10 mouse cellular contexts compared by ENCODE assay signal in the genomic region with DNA sequence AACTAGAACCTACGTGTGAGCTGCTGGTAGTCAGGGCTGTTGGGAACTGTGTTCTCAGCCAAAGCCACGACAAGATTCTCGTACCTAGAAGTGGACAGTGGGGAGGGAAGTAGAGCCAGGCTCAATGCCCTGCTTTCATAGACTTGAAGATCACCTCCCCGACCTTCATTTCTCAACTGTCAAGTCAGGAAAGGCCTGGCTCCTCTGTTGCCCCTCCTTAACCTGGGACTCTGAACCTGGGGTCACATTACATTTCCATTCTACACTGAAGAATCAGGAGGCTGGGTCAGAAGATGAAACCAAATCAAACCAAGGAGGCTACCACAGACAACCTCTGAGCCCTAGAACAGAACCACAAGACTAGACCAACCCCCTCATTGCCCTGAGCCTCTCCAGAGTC. TPM values are rescaled to one million over a fixed set of nuclear protein-coding genes. Genes with fewer than 3 reads are reported as not detected.
DNase-seq lines count a peak whose midpoint lies in the region; ATAC-seq and TF ChIP-seq lines count a peak whose summit lies in the region.
"Had no signal": no experiment of that assay in that cellular context is flagged by ENCODE, and none has a peak within 500 bp of the region (broad histone marks: within the 10 kb centered on the region; RNA-seq: fewer than 3 reads in every experiment).

No protein-coding gene starts in this region.

- peak; percentile 69 for DNase-seq in kidney, adult 2 months
- no peak for DNase-seq in kidney, postnatal 4 days
- no peak for DNase-seq in hindbrain, embryonic 11.5 days (ENCODE audit: low spot score)
- no peak for DNase-seq in spleen, postnatal 10 days (ENCODE audit: low spot score in 2 of 2)
- DNase-seq in spleen, adult 18-20 months, result no peak
- no peak for DNase-seq in thymus, postnatal 4 days
- DNase-seq: adrenal gland, adult 2 months; right cerebral cortex, postnatal 14 days had no signal

- H3K36me3 ChIP-seq in kidney, adult 2 months (ENCODE audit: control insufficient read depth, insufficient read depth, low read length), result no peaks in the 10 kb centered on the region
- no peaks in the 10 kb centered on the region for H3K36me3 ChIP-seq in hindbrain, embryonic 11.5 days (ENCODE audit: control insufficient read depth, insufficient read depth, low read length)
- H3K36me3 ChIP-seq in liver, embryonic 12.5 days, result peaks cover 36% of the 10 kb centered on the region

- H3K4me1 ChIP-seq in kidney, adult 2 months (ENCODE audit: control insufficient read depth, insufficient read depth, low read length), result peaks cover 36% of the 10 kb centered on the region; the same call in 1 of the 2 replicates
- peaks cover 17% of the 10 kb centered on the region for H3K4me1 ChIP-seq in bone marrow macrophage, adult 2 months (ENCODE audit: control insufficient read depth, insufficient read depth, low read length)
- peaks cover 5% of the 10 kb centered on the region; the same call in 1 of the 2 replicates for H3K4me1 ChIP-seq in hindbrain, embryonic 11.5 days (replicated peaks; ENCODE audit: control insufficient read depth, insufficient read depth, low read length)
- H3K4me1 ChIP-seq in liver, embryonic 12.5 days, result peaks cover 58% of the 10 kb centered on the region

- no peak for TF ChIP-seq POLR2A in kidney, adult 2 months (IDR thresholded peaks at IDR 0.05; ENCODE audit: low read depth, low read length)
- no peak for TF ChIP-seq POLR2A in bone marrow macrophage, adult 2 months (IDR thresholded peaks at IDR 0.05; ENCODE audit: borderline replicate concordance, low read depth, low read length)

- H3K27ac ChIP-seq in kidney, adult 2 months (ENCODE audit: insufficient read depth, low read depth, low read length), result peak overlapping the region; percentile 91
- H3K27ac ChIP-seq in bone marrow macrophage, adult 2 months (ENCODE audit: insufficient read depth, low read depth, low read length), result no peak overlapping the region
- H3K27ac ChIP-seq in hindbrain, embryonic 11.5 days (ENCODE audit: low read depth, low read length), result no peak overlapping the region
- peak overlapping the region; percentile 79; the same call in 1 of the 2 replicates for H3K27ac ChIP-seq in liver, embryonic 12.5 days

- no peak overlapping the region for H3K9ac ChIP-seq in hindbrain, embryonic 11.5 days (ENCODE audit: low read depth, low read length)
- peak overlapping the region; percentile 88 for H3K9ac ChIP-seq in liver, embryonic 12.5 days

- 52% methylated on average over 4 of the region's 4 CpGs for WGBS in kidney, adult 2 months
- 73% methylated on average over 4 of the region's 4 CpGs for WGBS in hindbrain, embryonic 11.5 days
- WGBS in liver, embryonic 12.5 days (ENCODE audit: insufficient replicate concordance), result 71% methylated on average over 4 of the region's 4 CpGs

- no peaks in the 10 kb centered on the region for H3K27me3 ChIP-seq in kidney, adult 2 months (replicated peaks; ENCODE audit: control insufficient read depth, insufficient read depth, low read length)
- no peaks in the 10 kb centered on the region for H3K27me3 ChIP-seq in hindbrain, embryonic 11.5 days (ENCODE audit: control insufficient read depth, insufficient read depth, low read length)
- no peaks in the 10 kb centered on the region for H3K27me3 ChIP-seq in liver, embryonic 12.5 days (replicated peaks)

- no peak for TF ChIP-seq CTCF in kidney, adult 2 months (conservative IDR thresholded peaks at IDR 0.05; ENCODE audit: insufficient read depth, insufficient read length, low read depth, low read length)
- no peak for TF ChIP-seq CTCF in bone marrow macrophage, adult 2 months (IDR thresholded peaks at IDR 0.05; ENCODE audit: low read depth, low read length)

- H3K9me3 ChIP-seq in hindbrain, embryonic 11.5 days (ENCODE audit: control insufficient read depth, low read length), result no peaks in the 10 kb centered on the region
- no peaks in the 10 kb centered on the region for H3K9me3 ChIP-seq in liver, embryonic 12.5 days (replicated peaks)

- H3K4me3 ChIP-seq in kidney, adult 2 months (ENCODE audit: insufficient read depth, low read depth, low read length), result no peak overlapping the region
- peak overlapping the region; percentile 81 for H3K4me3 ChIP-seq in bone marrow macrophage, adult 2 months (ENCODE audit: insufficient read depth, low read length)
- H3K4me3 ChIP-seq in hindbrain, embryonic 11.5 days (ENCODE audit: low read depth, low read length), result peak overlapping the region; percentile 54; the same call in 1 of the 2 replicates
- peak overlapping the region; percentile 79 for H3K4me3 ChIP-seq in liver, embryonic 12.5 days

- H3K4me2 ChIP-seq in hindbrain, embryonic 11.5 days (replicated peaks; ENCODE audit: low read depth, low read length), result peak overlapping the region; percentile 74
- peak overlapping the region; percentile 82 for H3K4me2 ChIP-seq in liver, embryonic 12.5 days

- ATAC-seq in hindbrain, embryonic 11.5 days (ENCODE audit: low FRiP score), result no peak
- no peak for ATAC-seq in liver, embryonic 12.5 days

RNA-seq across cellular contexts. Expression of gene Arhgef39, which starts 1.5 kb away (rescaled TPM):
- polyA plus RNA-seq in kidney, adult 2 months (2012; rRNA removed), result 17.3 and 26.6 TPM in 2 replicates
- 32.5 and 39.2 TPM in 2 replicates for polyA plus RNA-seq in bone marrow macrophage, adult 2 months (2012; ENCODE audit: insufficient read depth, insufficient read length, missing spikeins)
- polyA plus RNA-seq in hindbrain, embryonic 11.5 days (2014; fragmentation: Nextera tagmentation; extraction: Ambion mirVana), result 34.8 and 37.6 TPM in 2 replicates
- polyA plus RNA-seq in liver, embryonic 12.5 days (2016; fragmentation: Nextera tagmentation; extraction: Ambion mirVana), result 32.6 and 35.8 TPM in 2 replicates

RNA-seq across cellular contexts. Expression of gene Ccdc107, which starts 5.2 kb away (rescaled TPM):
- 529 and 664 TPM in 2 replicates for polyA plus RNA-seq in kidney, adult 2 months (2012; rRNA removed)
- polyA plus RNA-seq in bone marrow macrophage, adult 2 months (2012; ENCODE audit: insufficient read depth, insufficient read length, missing spikeins), result 33.0 and 39.4 TPM in 2 replicates
- polyA plus RNA-seq in hindbrain, embryonic 11.5 days (2014; fragmentation: Nextera tagmentation; extraction: Ambion mirVana), result 49.1 and 55.4 TPM in 2 replicates
- polyA plus RNA-seq in liver, embryonic 12.5 days (2016; fragmentation: Nextera tagmentation; extraction: Ambion mirVana), result 38.3 and 40.0 TPM in 2 replicates

RNA-seq across cellular contexts. Expression of gene Car9, which starts 8.8 kb away (rescaled TPM):
- 4.9 and 5.8 TPM in 2 replicates for polyA plus RNA-seq in kidney, adult 2 months (2012; rRNA removed)
- polyA plus RNA-seq in bone marrow macrophage, adult 2 months (2012; ENCODE audit: insufficient read depth, insufficient read length, missing spikeins), result 5.7 and 6.0 TPM in 2 replicates
- 0.64 and 0.79 TPM in 2 replicates for polyA plus RNA-seq in hindbrain, embryonic 11.5 days (2014; fragmentation: Nextera tagmentation; extraction: Ambion mirVana)
- 1.2 and 1.3 TPM in 2 replicates for polyA plus RNA-seq in liver, embryonic 12.5 days (2016; fragmentation: Nextera tagmentation; extraction: Ambion mirVana)

RNA-seq across cellular contexts. Expression of gene Sit1, which starts 14.4 kb away (rescaled TPM):
- polyA plus RNA-seq in kidney, adult 2 months (2012; rRNA removed), result 0.23 and 1.4 TPM in 2 replicates
- not detected in 2 replicates for polyA plus RNA-seq in bone marrow macrophage, adult 2 months (2012; ENCODE audit: insufficient read depth, insufficient read length, missing spikeins)
- not detected in 2 replicates for polyA plus RNA-seq in hindbrain, embryonic 11.5 days (2014; fragmentation: Nextera tagmentation; extraction: Ambion mirVana)
- not detected in 2 replicates for polyA plus RNA-seq in liver, embryonic 12.5 days (2016; fragmentation: Nextera tagmentation; extraction: Ambion mirVana)

RNA-seq across cellular contexts. Expression of gene Tpm2, which starts 25.6 kb away (rescaled TPM):
- polyA plus RNA-seq in kidney, adult 2 months (2012; rRNA removed), result 10.8 and 51.9 TPM in 2 replicates
- 7.0 and 8.9 TPM in 2 replicates for polyA plus RNA-seq in bone marrow macrophage, adult 2 months (2012; ENCODE audit: insufficient read depth, insufficient read length, missing spikeins)
- polyA plus RNA-seq in hindbrain, embryonic 11.5 days (2014; fragmentation: Nextera tagmentation; extraction: Ambion mirVana), result 63.7 and 67.2 TPM in 2 replicates
- polyA plus RNA-seq in liver, embryonic 12.5 days (2016; fragmentation: Nextera tagmentation; extraction: Ambion mirVana), result 27.9 and 29.9 TPM in 2 replicates

Comparison
In these comparisons a context has a peak if more than half of its experiments do, and no peak if none do; other contexts are left out.
1. H3K27ac ChIP-seq: peak in kidney, adult 2 months (single experiment) and liver, embryonic 12.5 days (single experiment); none in bone marrow macrophage, adult 2 months (single experiment) and hindbrain, embryonic 11.5 days (single experiment).